Mouse (Mus musculus): ENCODE data around the gene Syt1. TPM values are rescaled to one million over a fixed set of nuclear protein-coding genes. Genes with fewer than 3 reads are reported as not detected.

Syt1 gene
- polyA plus RNA-seq, 2 experiments: 0.84 to 1.1 TPM

DNA sequence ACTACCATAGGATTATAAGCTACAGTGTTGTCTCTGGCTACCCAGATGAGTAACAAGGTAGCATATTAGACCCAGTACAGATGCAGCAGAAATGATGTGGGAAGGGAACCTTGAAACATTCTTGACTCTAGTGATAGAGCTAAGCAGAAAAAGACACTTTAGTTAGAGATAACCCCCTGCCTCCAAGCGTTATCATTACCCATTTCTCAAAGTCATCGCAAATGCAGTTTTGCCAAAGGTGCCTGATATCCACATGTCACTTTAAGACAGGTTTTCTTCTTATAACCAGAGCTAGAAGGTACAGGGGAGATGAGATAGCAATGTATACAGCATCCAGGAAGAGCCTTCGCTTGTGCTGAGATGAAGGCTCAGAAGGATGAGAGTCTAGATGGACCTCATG is 421.4 kb downstream of the Syt1 start:
- Histone ChIP-seq H3K4me2 (replicated peaks; ENCODE audit: low read depth, low read length, severe bottlenecking) (no peak overlapping the region), H3K27ac (replicated peaks; ENCODE audit: low read depth, low read length) (no peak overlapping the region), H3K4me3 (replicated peaks; ENCODE audit: low read length) (no peak overlapping the region), H3K9me3 (ENCODE audit: control insufficient read depth, low read length) (no peaks in the 10 kb centered on the region), H3K9ac (ENCODE audit: low read depth, low read length, severe bottlenecking) (no peak overlapping the region), H3K36me3 (ENCODE audit: control insufficient read depth, insufficient read depth, low read length) (no peaks in the 10 kb centered on the region), H3K4me1 (ENCODE audit: control insufficient read depth, insufficient read depth, low read length) (no peaks in the 10 kb centered on the region), H3K27me3 (ENCODE audit: control insufficient read depth, insufficient read depth, low read length) (no peaks in the 10 kb centered on the region)
- no peak for ATAC-seq (ENCODE audit: low FRiP score, low read depth)
- 91% methylated on average over 3 of the region's 3 CpGs for WGBS
- TF ChIP-seq POLR2A (IDR thresholded peaks at IDR 0.05; ENCODE audit: borderline replicate concordance, extremely low read depth, insufficient read depth, insufficient read length): no peak
- no peak for DNase-seq (ENCODE audit: low spot score)

DNA sequence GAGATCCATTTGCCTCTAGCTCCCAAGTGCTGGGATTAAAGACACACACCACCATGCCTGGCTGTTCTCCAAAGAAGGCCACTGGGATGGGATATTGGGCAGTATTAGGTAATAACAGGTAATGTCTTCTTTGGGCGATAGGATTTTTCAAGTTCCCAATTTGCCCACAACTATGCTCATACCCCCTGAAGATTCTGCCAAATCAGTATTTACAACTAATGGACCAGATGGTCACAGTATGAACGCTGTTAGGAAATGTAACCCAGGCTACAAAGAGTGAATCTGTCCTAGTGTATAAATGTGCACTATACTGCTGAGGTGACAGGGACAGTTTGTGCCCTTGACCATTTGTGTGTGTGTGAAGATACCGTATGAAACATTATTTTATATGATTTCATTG is 421.9 kb downstream of the Syt1 start:
- Histone ChIP-seq H3K9me3 (ENCODE audit: control insufficient read depth, low read length) (no peaks in the 10 kb centered on the region), H3K36me3 (ENCODE audit: control insufficient read depth, insufficient read depth, low read length) (no peaks in the 10 kb centered on the region), H3K9ac (ENCODE audit: low read depth, low read length, severe bottlenecking) (no peak overlapping the region), H3K4me3 (replicated peaks; ENCODE audit: low read length) (no peak overlapping the region), H3K4me1 (ENCODE audit: control insufficient read depth, insufficient read depth, low read length) (no peaks in the 10 kb centered on the region), H3K27ac (replicated peaks; ENCODE audit: low read depth, low read length) (no peak overlapping the region), H3K27me3 (ENCODE audit: control insufficient read depth, insufficient read depth, low read length) (no peaks in the 10 kb centered on the region), H3K4me2 (replicated peaks; ENCODE audit: low read depth, low read length, severe bottlenecking) (no peak overlapping the region)
- DNase-seq (ENCODE audit: low spot score) (no peak), ATAC-seq (ENCODE audit: low FRiP score, low read depth) (no peak)
- TF ChIP-seq POLR2A (IDR thresholded peaks at IDR 0.05; ENCODE audit: borderline replicate concordance, extremely low read depth, insufficient read depth, insufficient read length): no peak
- WGBS: 87% methylated on average over 3 of the region's 3 CpGs

DNA sequence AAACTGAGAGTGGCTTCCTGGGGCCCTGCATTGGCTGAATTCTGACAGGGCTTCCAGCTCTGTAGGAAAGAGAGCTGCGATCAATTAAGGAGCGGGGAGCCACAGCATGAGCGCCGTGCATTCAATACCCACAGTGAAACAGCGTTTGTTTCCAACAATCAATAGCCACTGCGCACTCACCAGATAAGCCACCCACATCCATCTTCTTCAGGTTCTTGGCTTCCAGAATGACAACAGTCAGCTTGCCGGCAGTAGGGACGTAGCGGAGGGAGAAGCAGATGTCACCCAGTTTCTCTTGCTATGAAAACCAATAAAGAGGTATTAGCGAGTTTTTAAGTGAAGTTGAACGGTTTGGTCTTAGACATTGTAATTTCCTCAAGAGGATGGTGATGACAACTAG is 427.1 kb downstream of the Syt1 start:
- H3K36me3 ChIP-seq (ENCODE audit: control insufficient read depth, insufficient read depth, low read length): no peaks in the 10 kb centered on the region
- no peak for ATAC-seq (ENCODE audit: low FRiP score, low read depth)
- H3K4me3 ChIP-seq (replicated peaks; ENCODE audit: low read length): no peak overlapping the region
- no peak for TF ChIP-seq POLR2A (IDR thresholded peaks at IDR 0.05; ENCODE audit: borderline replicate concordance, extremely low read depth, insufficient read depth, insufficient read length)
- H3K27me3 ChIP-seq (ENCODE audit: control insufficient read depth, insufficient read depth, low read length): no peaks in the 10 kb centered on the region
- H3K27ac ChIP-seq (replicated peaks; ENCODE audit: low read depth, low read length): no peak overlapping the region
- H3K9me3 ChIP-seq (ENCODE audit: control insufficient read depth, low read length): no peaks in the 10 kb centered on the region
- DNase-seq (ENCODE audit: low spot score): no peak
- no peak overlapping the region for H3K9ac ChIP-seq (ENCODE audit: low read depth, low read length, severe bottlenecking)
- no peak overlapping the region for H3K4me2 ChIP-seq (replicated peaks; ENCODE audit: low read depth, low read length, severe bottlenecking)
- H3K4me1 ChIP-seq (ENCODE audit: control insufficient read depth, insufficient read depth, low read length): no peaks in the 10 kb centered on the region
- 43% methylated on average over 11 of the region's 11 CpGs for WGBS

DNA sequence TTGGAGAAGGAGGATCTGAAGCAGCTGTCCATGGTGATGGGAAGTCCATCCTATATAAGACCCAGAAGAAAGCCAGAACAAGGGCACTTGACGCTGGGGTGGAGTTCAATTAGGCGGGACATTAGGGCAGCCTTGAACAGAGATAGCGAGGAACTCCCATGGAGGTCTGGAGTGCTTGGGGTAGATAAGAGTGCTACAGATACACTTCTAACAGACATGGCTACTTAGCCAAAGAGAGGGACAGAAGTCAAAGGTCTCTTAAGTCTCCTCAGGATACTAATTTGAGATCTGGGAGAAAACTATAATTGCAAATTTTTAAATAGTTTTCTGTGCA is 428.4 kb downstream of the Syt1 start:
- DNase-seq (ENCODE audit: low spot score): no peak
- H3K36me3 ChIP-seq (ENCODE audit: control insufficient read depth, insufficient read depth, low read length): no peaks in the 10 kb centered on the region
- H3K4me1 ChIP-seq (ENCODE audit: control insufficient read depth, insufficient read depth, low read length): no peaks in the 10 kb centered on the region
- no peak overlapping the region for H3K4me2 ChIP-seq (replicated peaks; ENCODE audit: low read depth, low read length, severe bottlenecking)
- H3K27me3 ChIP-seq (ENCODE audit: control insufficient read depth, insufficient read depth, low read length): no peaks in the 10 kb centered on the region
- no peak for ATAC-seq (ENCODE audit: low FRiP score, low read depth)
- no peak overlapping the region for H3K4me3 ChIP-seq (replicated peaks; ENCODE audit: low read length)
- H3K27ac ChIP-seq (replicated peaks; ENCODE audit: low read depth, low read length): no peak overlapping the region
- no peak for TF ChIP-seq POLR2A (IDR thresholded peaks at IDR 0.05; ENCODE audit: borderline replicate concordance, extremely low read depth, insufficient read depth, insufficient read length)
- 85% methylated on average over 3 of the region's 3 CpGs for WGBS
- H3K9ac ChIP-seq (ENCODE audit: low read depth, low read length, severe bottlenecking): no peak overlapping the region
- no peaks in the 10 kb centered on the region for H3K9me3 ChIP-seq (ENCODE audit: control insufficient read depth, low read length)

DNA sequence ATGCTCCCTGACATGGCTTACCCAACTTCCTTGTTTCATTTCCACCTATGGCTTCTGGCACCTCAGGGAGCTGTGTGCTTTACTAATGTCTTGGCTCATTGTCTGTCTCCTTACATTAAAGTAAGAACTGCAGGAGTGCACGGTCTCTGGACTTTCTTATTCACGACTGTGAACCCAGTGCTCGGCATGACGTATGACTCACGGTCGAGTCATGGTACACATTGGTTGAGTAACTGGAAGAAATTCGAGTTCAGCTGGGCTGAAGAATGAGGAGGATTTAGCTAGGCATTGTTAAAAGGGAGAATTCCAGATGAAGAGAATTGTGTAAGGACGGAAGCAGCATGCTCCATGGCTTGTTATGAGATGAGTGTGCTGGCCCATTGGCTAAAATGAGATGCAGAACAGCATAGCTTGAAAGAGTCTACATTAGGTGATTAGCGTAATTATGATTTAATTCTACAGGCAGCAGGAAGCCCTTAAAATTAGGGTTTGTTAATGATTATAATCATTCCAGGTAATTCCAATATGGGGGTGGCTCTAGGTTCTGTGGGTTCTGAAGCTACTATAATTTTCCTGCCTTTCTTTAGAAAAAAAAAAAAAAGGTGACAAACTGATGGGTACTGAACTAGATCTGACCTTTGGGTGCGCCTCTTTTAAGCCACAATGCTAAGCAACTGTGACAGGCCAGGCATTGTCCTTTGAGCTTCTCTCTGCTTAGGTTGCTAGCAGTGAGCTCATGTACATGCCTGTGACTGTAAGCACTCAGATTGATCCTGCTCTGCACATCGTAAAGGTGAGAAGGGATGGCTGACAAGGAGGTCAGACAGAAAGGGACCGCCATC is 429.0 kb downstream of the Syt1 start:
- Histone ChIP-seq H3K27me3 (ENCODE audit: control insufficient read depth, insufficient read depth, low read length) (no peaks in the 10 kb centered on the region), H3K9ac (ENCODE audit: low read depth, low read length, severe bottlenecking) (no peak overlapping the region), H3K36me3 (ENCODE audit: control insufficient read depth, insufficient read depth, low read length) (no peaks in the 10 kb centered on the region), H3K9me3 (ENCODE audit: control insufficient read depth, low read length) (no peaks in the 10 kb centered on the region), H3K4me2 (replicated peaks; ENCODE audit: low read depth, low read length, severe bottlenecking) (no peak overlapping the region), H3K27ac (replicated peaks; ENCODE audit: low read depth, low read length) (no peak overlapping the region), H3K4me3 (replicated peaks; ENCODE audit: low read length) (no peak overlapping the region), H3K4me1 (ENCODE audit: control insufficient read depth, insufficient read depth, low read length) (no peaks in the 10 kb centered on the region)
- TF ChIP-seq POLR2A (IDR thresholded peaks at IDR 0.05; ENCODE audit: borderline replicate concordance, extremely low read depth, insufficient read depth, insufficient read length): no peak
- WGBS: 77% methylated on average over 12 of the region's 12 CpGs
- no peak for ATAC-seq (ENCODE audit: low FRiP score, low read depth)
- no peak for DNase-seq (ENCODE audit: low spot score)
